ENCODE assay signal across 26 mouse cellular contexts in the genomic region with DNA sequence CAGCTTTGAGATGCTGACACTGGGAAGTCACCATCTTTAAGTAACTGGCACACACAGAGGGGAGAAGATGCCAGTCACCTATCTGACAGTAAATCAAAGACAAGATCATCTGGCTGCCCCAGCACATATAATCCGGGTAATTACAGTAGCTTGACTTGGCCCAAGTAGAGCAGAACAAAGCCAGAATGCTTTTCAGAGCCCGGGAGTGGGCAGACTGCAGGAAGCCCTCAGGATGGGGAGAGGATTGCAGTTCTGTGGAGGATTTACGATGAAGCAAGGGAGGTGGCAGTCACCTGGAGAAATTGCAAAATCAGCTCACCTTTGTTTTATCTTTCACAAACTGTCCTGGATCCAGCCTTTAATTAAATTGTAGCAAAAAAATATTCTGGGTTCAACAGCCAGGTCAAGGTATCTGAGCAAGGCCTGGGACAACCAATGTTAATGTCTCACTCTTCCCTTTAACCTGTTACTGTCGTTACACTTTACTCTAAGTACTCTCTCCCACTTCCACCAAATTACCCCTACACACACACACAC. TPM values are rescaled to one million over a fixed set of nuclear protein-coding genes. Genes with fewer than 3 reads are reported as not detected.
DNase-seq lines count a peak whose midpoint lies in the region; ATAC-seq and TF ChIP-seq lines count a peak whose summit lies in the region.
"Had no signal": no experiment of that assay in that cellular context is flagged by ENCODE, and none has a peak within 500 bp of the region (broad histone marks: within the 10 kb centered on the region; RNA-seq: fewer than 3 reads in every experiment).

No protein-coding gene starts in this region.

- no peak for TF ChIP-seq CTCF in kidney, adult 2 months (conservative IDR thresholded peaks at IDR 0.05; ENCODE audit: insufficient read depth, insufficient read length, low read depth, low read length)

- DNase-seq in kidney, adult 2 months: peak; percentile 66
- DNase-seq in kidney, adult 8-10 months: no peak
- DNase-seq in kidney, postnatal 4 days: no peak
- peak; percentile 23 for DNase-seq in retina, postnatal 1 day
- no peak for DNase-seq in retina, embryonic 14.5 days (ENCODE audit: low spot score)
- DNase-seq: adrenal gland, adult 8-10 months; adrenal gland, postnatal 14 days; adrenal gland, postnatal 36 days; B cell, adult 2 months; cerebellum, adult 11-12 months; cerebellum, adult 2 months; cerebellum, adult 9-10 months; cerebellum, postnatal 10 days; cerebellum, postnatal 25 days; forebrain, postnatal 0 days had no signal

- H3K27me3 ChIP-seq in kidney, adult 2 months (replicated peaks; ENCODE audit: control insufficient read depth, insufficient read depth, low read length): no peaks in the 10 kb centered on the region
- H3K27me3 ChIP-seq in kidney, embryonic 14.5 days (ENCODE audit: control insufficient read depth, insufficient read depth, low read length): no peaks in the 10 kb centered on the region
- H3K27me3 ChIP-seq: CH12.LX; embryonic facial prominence, embryonic 12.5 days; forebrain, embryonic 12.5 days; forebrain, embryonic 15.5 days; Patski had no signal

- H3K9me3 ChIP-seq in kidney, embryonic 14.5 days (ENCODE audit: control insufficient read depth, low read length): no peaks in the 10 kb centered on the region
- H3K9me3 ChIP-seq: embryonic facial prominence, embryonic 10.5 days; embryonic facial prominence, embryonic 12.5 days; forebrain, embryonic 10.5 days; forebrain, embryonic 12.5 days; forebrain, embryonic 15.5 days; G1E had no signal

- no peak overlapping the region for H3K4me3 ChIP-seq in kidney, adult 2 months (ENCODE audit: insufficient read depth, low read depth, low read length)
- no peak overlapping the region for H3K4me3 ChIP-seq in kidney, embryonic 14.5 days (ENCODE audit: low read length)
- H3K4me3 ChIP-seq: embryonic facial prominence, embryonic 10.5 days; embryonic facial prominence, embryonic 12.5 days; forebrain, embryonic 10.5 days; forebrain, embryonic 12.5 days; forebrain, embryonic 15.5 days had no signal

- H3K36me3 ChIP-seq in kidney, adult 2 months (ENCODE audit: control insufficient read depth, insufficient read depth, low read length): no peaks in the 10 kb centered on the region
- H3K36me3 ChIP-seq in kidney, embryonic 14.5 days (ENCODE audit: control insufficient read depth, insufficient read depth, low read length): no peaks in the 10 kb centered on the region
- H3K36me3 ChIP-seq: embryonic facial prominence, embryonic 10.5 days; embryonic facial prominence, embryonic 12.5 days; forebrain, embryonic 10.5 days; forebrain, embryonic 12.5 days; forebrain, embryonic 15.5 days; G1E had no signal

- no peak overlapping the region for H3K4me2 ChIP-seq in kidney, embryonic 14.5 days (replicated peaks; ENCODE audit: low read depth, low read length)
- H3K4me2 ChIP-seq: embryonic facial prominence, embryonic 12.5 days; forebrain, embryonic 12.5 days; forebrain, embryonic 15.5 days had no signal

- 57% methylated on average over 4 of the region's 4 CpGs for WGBS in kidney, adult 2 months
- WGBS in kidney, embryonic 14.5 days: 33% methylated on average over 4 of the region's 4 CpGs

- H3K9ac ChIP-seq in kidney, embryonic 14.5 days (ENCODE audit: low read depth, low read length): no peak overlapping the region
- H3K9ac ChIP-seq: embryonic facial prominence, embryonic 12.5 days; forebrain, embryonic 12.5 days; forebrain, embryonic 15.5 days; forebrain, postnatal 0 days had no signal

- no peak for TF ChIP-seq POLR2A in kidney, adult 2 months (IDR thresholded peaks at IDR 0.05; ENCODE audit: low read depth, low read length)

- ATAC-seq in kidney, embryonic 14.5 days (ENCODE audit: low FRiP score, low TSS enrichment): 0 out of 2 replicates have a peak, but pooled peaks have one; percentile 32
- ATAC-seq: activated CD4-positive, CD25-positive, alpha-beta regulatory T cell, adult 4 months; CD4-positive, CD25-positive, alpha-beta regulatory T cell, adult 4 months; forebrain, embryonic 15.5 days; forebrain, postnatal 0 days; Patski had no signal

- peaks cover 7% of the 10 kb centered on the region; the same call in 1 of the 2 replicates for H3K4me1 ChIP-seq in kidney, adult 2 months (ENCODE audit: control insufficient read depth, insufficient read depth, low read length)
- no peaks in the 10 kb centered on the region for H3K4me1 ChIP-seq in kidney, embryonic 14.5 days (ENCODE audit: control insufficient read depth, insufficient read depth, low read length)
- H3K4me1 ChIP-seq: embryonic facial prominence, embryonic 12.5 days; forebrain, embryonic 12.5 days; forebrain, embryonic 15.5 days had no signal

- peak overlapping the region; percentile 62; the same call in 1 of the 2 replicates for H3K27ac ChIP-seq in kidney, adult 2 months (ENCODE audit: insufficient read depth, low read depth, low read length)
- no peak overlapping the region for H3K27ac ChIP-seq in kidney, embryonic 14.5 days (ENCODE audit: low read depth, low read length)
- H3K27ac ChIP-seq: embryonic facial prominence, embryonic 10.5 days; embryonic facial prominence, embryonic 12.5 days; forebrain, embryonic 10.5 days; forebrain, embryonic 12.5 days; forebrain, embryonic 15.5 days had no signal

RNA-seq across cellular contexts. Expression of gene Agps, which starts 33.5 kb away (rescaled TPM):
- polyA plus RNA-seq in kidney, adult 2 months (2012; rRNA removed): 13.3 and 14.8 TPM in 2 replicates
- polyA plus RNA-seq in kidney, embryonic 14.5 days (2014; fragmentation: Nextera tagmentation; extraction: Ambion mirVana): 33.9 and 51.3 TPM in 2 replicates

Comparison
In these comparisons a context has a peak if more than half of its experiments do, and no peak if none do; other contexts are left out.
1. DNase-seq: peak in kidney, adult 2 months (single experiment) and retina, postnatal 1 day (single experiment); none in kidney, adult 8-10 months (0 of 2), kidney, postnatal 4 days (0 of 2) and retina, embryonic 14.5 days (single experiment).